Mouse (Mus musculus) lung, postnatal 0 days (tissue): Measurements from ENCODE around the gene Lrig2. TPM values are rescaled to one million over a fixed set of nuclear protein-coding genes. Genes with fewer than 3 reads are reported as not detected.

Experiments used
- ATAC-seq: fragments of 200-750 bp; cut with Nextera tagmentation; 2 replicates; pipeline ENCODE4 v1.8.0; 2017; ENCODE audit warnings: moderate library complexity
- DNase-seq: peaks from one replicate; pipeline ENCODE4 v3.0.0-alpha.2; 2016; ENCODE audit warnings: low spot score
- H3K27ac ChIP-seq: fragments of 300-500 bp; sonication (generic); 2 replicates; pipeline ENCODE4 v1.5.1; 2014; ENCODE audit warnings: antibody characterized with exemption, mild to moderate bottlenecking, low read length, mixed read lengths
- H3K27me3 ChIP-seq: fragments of 300-500 bp; sonication (generic); replicated peaks from 2 replicates; pipeline ENCODE4 v1.6.1; 2014; ENCODE audit warnings: low read length, mixed read lengths; ENCODE audit not compliant: insufficient read depth
- H3K36me3 ChIP-seq: fragments of 300-500 bp; sonication (generic); 2 replicates; pipeline ENCODE4 v1.6.1; 2014; ENCODE audit warnings: low read length, mixed read lengths; ENCODE audit not compliant: insufficient read depth
- H3K4me1 ChIP-seq: fragments of 300-500 bp; sonication (generic); 2 replicates; pipeline ENCODE4 v1.6.1; 2014; ENCODE audit warnings: antibody characterized with exemption, low read depth, low read length, mixed read lengths; ENCODE audit not compliant: insufficient read depth
- H3K4me2 ChIP-seq: fragments of 300-500 bp; sonication (generic); replicated peaks from 2 replicates; pipeline ENCODE4 v1.6.1; 2014; ENCODE audit warnings: low read depth, mild to moderate bottlenecking, low read length, moderate library complexity, mixed read lengths
- H3K4me3 ChIP-seq: fragments of 300-500 bp; sonication (generic); 2 replicates; pipeline ENCODE4 v1.5.1; 2014; ENCODE audit warnings: low read depth, low read length
- H3K9ac ChIP-seq: fragments of 300-500 bp; sonication (generic); replicated peaks from 2 replicates; pipeline ENCODE4 v1.6.1; 2014; ENCODE audit warnings: low read depth, mild to moderate bottlenecking
- H3K9me3 ChIP-seq: fragments of 300-500 bp; sonication (generic); 2 replicates; pipeline ENCODE4 v1.6.1; 2016; ENCODE audit warnings: low read length, mixed read lengths
- CTCF ChIP-seq: IDR thresholded peaks from 2 replicates; pipeline ENCODE4 v1.5.1; 2016; ENCODE audit warnings: antibody characterized with exemption, mild to moderate bottlenecking
- EP300 ChIP-seq: IDR thresholded peaks from 2 replicates; pipeline ENCODE4 v1.6.1; 2016; ENCODE audit warnings: antibody characterized with exemption, mild to moderate bottlenecking, control low read depth
- WGBS: fragments of 180-500 bp; shearing (Covaris S2); extraction: QIAGEN DNeasy Blood & Tissue Kit; methylation state at CpG from one replicate; pipeline ENCODE4 v1.1.7; 2014; 5-methylcytosine and 5-hydroxymethylcytosine counted together
- polyA plus RNA-seq: library from polyadenylated mRNA; unstranded; fragments of >200 nt; fragmentation: Nextera tagmentation; extraction: Ambion mirVana; gene quantifications from 2 replicates; pipeline ENCODE4 v1.2.1, GENCODE M21; 2015

Gene Lrig2
- polyA plus RNA-seq, 1 experiment from 2014 or later, result 9.4 TPM

DNA sequence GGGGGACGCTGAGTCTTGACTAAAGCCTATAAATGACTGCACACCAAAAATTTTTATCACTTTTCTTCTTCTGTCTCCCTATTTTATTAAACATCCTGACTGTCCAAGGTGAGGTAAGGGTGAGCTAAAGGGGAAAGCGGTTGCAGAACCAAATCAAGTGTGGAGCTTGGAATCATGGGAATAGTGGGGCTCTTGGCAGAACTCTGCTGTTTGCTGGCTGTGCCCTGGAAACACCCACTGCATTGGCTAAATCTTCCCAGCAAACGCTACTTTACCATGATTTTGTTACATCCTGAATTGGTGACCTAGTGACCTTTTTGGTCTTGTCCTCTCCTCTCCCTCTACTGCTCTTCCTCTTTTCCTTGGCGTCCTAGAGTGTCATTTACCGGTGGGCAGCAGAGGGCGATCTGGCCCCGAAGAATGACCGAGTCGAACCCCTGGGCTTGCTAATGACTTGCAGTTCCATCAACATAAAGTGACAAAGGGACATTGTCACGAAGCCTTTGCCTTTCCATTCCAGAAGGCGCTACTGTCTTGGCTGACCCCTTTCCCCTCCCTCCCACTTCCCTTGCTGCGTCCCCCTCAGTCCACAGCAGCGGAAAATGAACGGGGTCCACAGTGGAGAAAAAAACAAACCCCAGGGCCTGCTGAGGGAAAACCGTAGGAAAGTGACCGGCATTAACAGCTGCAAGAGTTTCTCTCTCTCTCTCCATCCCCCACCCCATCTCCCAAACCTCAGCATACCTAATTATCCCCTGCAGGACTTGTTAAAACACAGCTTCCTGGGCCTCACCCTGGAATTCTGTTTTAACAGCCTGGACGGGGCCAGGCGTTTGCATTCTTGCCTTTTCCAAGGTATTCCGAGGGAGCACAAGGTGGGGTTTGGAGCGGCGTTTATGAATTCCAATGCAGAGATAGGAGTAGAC, 29.7 kb upstream of the Lrig2 start:
- H3K36me3 ChIP-seq, result no peaks in the 10 kb centered on the region
- no peak overlapping the region for H3K9ac ChIP-seq
- DNase-seq (peak; percentile 83), ATAC-seq (peak; percentile 78)
- no peaks in the 10 kb centered on the region for H3K27me3 ChIP-seq
- H3K4me3 ChIP-seq, result no peak overlapping the region
- WGBS, result 10% methylated on average over 21 of the region's 21 CpGs
- no peak overlapping the region for H3K27ac ChIP-seq
- H3K9me3 ChIP-seq, result no peaks in the 10 kb centered on the region
- H3K4me1 ChIP-seq, result no peaks in the 10 kb centered on the region; the same call in 1 of the 2 replicates
- H3K4me2 ChIP-seq, result peak overlapping the region; percentile 54
- no peak for TF ChIP-seq EP300
- TF ChIP-seq CTCF, result peak; percentile 88

DNA sequence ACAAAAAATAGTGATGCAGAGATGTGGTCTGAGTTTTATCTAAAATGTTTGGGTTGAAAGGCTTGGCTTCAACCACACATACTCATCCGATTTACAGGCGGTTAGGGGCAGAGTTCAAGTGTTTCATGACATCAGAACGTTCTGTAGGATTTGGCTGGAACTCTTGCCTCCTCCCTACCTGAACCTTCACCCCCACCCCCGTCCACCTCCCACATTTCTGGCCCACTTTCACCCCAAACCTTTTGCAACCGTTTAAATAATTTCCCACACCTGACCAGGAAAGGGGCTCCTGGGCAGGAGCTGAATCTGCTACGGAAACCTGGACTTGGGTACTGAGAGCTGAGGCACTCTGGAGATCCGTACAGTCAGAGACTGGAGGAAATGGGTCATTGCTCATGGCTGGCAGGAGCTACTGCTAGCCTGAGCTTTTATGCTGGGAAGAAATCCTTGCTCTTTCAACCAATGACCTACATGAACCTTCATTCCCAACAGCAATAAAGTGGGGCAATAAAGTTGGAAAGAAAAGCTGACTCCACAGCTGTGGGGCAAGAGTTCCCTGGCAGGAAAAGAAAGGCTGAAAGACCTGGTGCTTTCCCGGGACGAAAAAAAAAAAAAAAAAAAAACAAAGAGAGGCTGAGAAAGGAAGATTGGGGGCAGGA, 28.9 kb upstream of the Lrig2 start:
- no peaks in the 10 kb centered on the region for H3K9me3 ChIP-seq
- no peaks in the 10 kb centered on the region for H3K36me3 ChIP-seq
- no peak for TF ChIP-seq EP300
- no peak for TF ChIP-seq CTCF
- no peak overlapping the region for H3K4me3 ChIP-seq
- no peaks in the 10 kb centered on the region for H3K27me3 ChIP-seq
- WGBS, result 39% methylated on average over 9 of the region's 9 CpGs
- no peaks in the 10 kb centered on the region; the same call in 1 of the 2 replicates for H3K4me1 ChIP-seq
- DNase-seq (peak; percentile 18), ATAC-seq (no peak)
- no peak overlapping the region for H3K9ac ChIP-seq
- H3K4me2 ChIP-seq, result no peak overlapping the region
- H3K27ac ChIP-seq, result no peak overlapping the region

DNA sequence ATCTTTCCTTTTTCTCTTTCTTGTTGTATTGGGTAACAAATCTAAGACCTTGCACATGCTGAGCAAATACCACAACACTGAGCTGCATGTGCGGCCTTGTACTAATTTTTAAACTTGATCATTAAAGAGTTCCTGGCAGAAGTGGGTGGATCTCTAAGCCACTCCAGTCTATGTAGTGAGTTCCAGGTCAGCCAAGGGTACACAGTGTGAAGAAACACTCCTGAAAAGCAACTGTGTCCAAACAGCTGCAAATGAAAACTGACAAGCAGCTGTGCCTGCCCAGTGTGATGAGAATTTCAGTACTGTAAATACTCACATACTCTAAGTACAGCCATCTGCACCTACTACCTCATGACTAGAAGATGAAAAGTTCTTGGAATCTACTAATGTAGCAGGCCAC, 21.5 kb upstream of the Lrig2 start:
- Histone ChIP-seq H3K4me1 (no peaks in the 10 kb centered on the region), H3K9me3 (no peaks in the 10 kb centered on the region), H3K36me3 (no peaks in the 10 kb centered on the region), H3K9ac (no peak overlapping the region), H3K27ac (no peak overlapping the region), H3K4me3 (no peak overlapping the region), H3K27me3 (no peaks in the 10 kb centered on the region), H3K4me2 (no peak overlapping the region)
- TF ChIP-seq CTCF (no peak), EP300 (no peak)
- no peak for ATAC-seq
- no peak for DNase-seq
- WGBS, result 74% methylated on average over 1 of the region's 1 CpGs

- Histone ChIP-seq H3K27me3 (no peaks in the 10 kb centered on the region), H3K9me3 (no peaks in the 10 kb centered on the region), H3K4me2 (no peak overlapping the region), H3K4me3 (no peak overlapping the region), H3K27ac (no peak overlapping the region), H3K4me1 (peaks cover 10% of the 10 kb centered on the region; the same call in 1 of the 2 replicates), H3K9ac (no peak overlapping the region), H3K36me3 (no peaks in the 10 kb centered on the region)
- DNase-seq, result peak; percentile 83
- TF ChIP-seq CTCF, result no peak
- peak; percentile 82 for TF ChIP-seq EP300
- peak; percentile 90 for ATAC-seq
- WGBS, result 37% methylated on average over 4 of the region's 4 CpGs
Measured at GRCm38 (mm10) chr3:104526115-104526882, 14.6 kb upstream of the Lrig2 start.

- no peak overlapping the region for H3K4me2 ChIP-seq
- no peaks in the 10 kb centered on the region for H3K27me3 ChIP-seq
- no peaks in the 10 kb centered on the region for H3K9me3 ChIP-seq
- H3K9ac ChIP-seq, result no peak overlapping the region
- DNase-seq (no peak), ATAC-seq (no peak)
- no peak overlapping the region for H3K4me3 ChIP-seq
- H3K36me3 ChIP-seq, result no peaks in the 10 kb centered on the region
- H3K27ac ChIP-seq, result no peak overlapping the region
- WGBS, result 42% methylated on average over 2 of the region's 2 CpGs
- no peak for TF ChIP-seq CTCF
- TF ChIP-seq EP300, result no peak
- H3K4me1 ChIP-seq, result peaks cover 10% of the 10 kb centered on the region; the same call in 1 of the 2 replicates
Measured at GRCm38 (mm10) chr3:104525516-104525915, 13.8 kb upstream of the Lrig2 start.

GRCm38 (mm10) chr3:104525029-104525428, 13.3 kb upstream of the Lrig2 start:
- no peak overlapping the region for H3K27ac ChIP-seq
- H3K4me3 ChIP-seq, result no peak overlapping the region
- TF ChIP-seq EP300 (no peak), CTCF (no peak)
- 45% methylated on average over 1 of the region's 1 CpGs for WGBS
- H3K27me3 ChIP-seq, result no peaks in the 10 kb centered on the region
- ATAC-seq (no peak), DNase-seq (no peak)
- peaks cover 10% of the 10 kb centered on the region; the same call in 1 of the 2 replicates for H3K4me1 ChIP-seq
- H3K9ac ChIP-seq, result no peak overlapping the region
- H3K4me2 ChIP-seq, result no peak overlapping the region
- no peaks in the 10 kb centered on the region for H3K9me3 ChIP-seq
- H3K36me3 ChIP-seq, result no peaks in the 10 kb centered on the region
